Mouse (Mus musculus) olfactory bulb, adult 2 months (tissue): ENCODE results near the gene Rps6ka5.

Experiments
- CTCF ChIP-seq: fragments of 200-500 bp; IDR thresholded peaks from 2 replicates; pipeline ENCODE4 v1.5.1; 2012; ENCODE audit warnings: low read depth, mild to moderate bottlenecking, low read length, moderate library complexity; ENCODE audit not compliant: insufficient read depth
- POLR2A ChIP-seq: fragments of 200-500 bp; IDR thresholded peaks from 2 replicates; pipeline ENCODE4 v1.6.1; 2012; ENCODE audit warnings: mild to moderate bottlenecking, low read depth, low read length, moderate library complexity; ENCODE audit not compliant: insufficient read depth

DNA sequence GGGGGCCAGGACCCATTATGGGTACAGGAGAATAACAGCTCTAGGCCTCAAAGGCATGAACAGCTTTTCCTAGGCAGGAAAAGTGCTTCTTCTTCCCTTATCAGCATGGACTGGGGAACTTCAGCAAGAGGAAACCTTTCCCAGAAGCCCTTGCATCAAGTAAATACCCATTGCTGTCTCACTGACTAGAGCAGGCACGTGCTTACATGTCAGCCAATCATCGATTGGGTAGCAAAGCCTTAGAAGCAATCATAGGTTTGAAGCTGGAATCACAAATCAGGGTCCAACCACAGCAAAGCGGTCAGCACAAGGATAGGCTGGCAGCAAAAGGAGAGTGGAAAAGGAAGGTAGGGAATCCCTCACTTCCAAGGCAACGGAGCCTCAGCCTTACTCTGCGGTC lies 213.7 kb downstream of the Rps6ka5 start:
- TF ChIP-seq CTCF = no peak
- TF ChIP-seq POLR2A = no peak
